Mouse (Mus musculus): ENCODE results near the gene Shisa5. TPM values are rescaled to one million over a fixed set of nuclear protein-coding genes. Genes with fewer than 3 reads are reported as not detected.

Shisa5 gene
- polyA plus RNA-seq, 1 experiment from 2014 or later = 52.7 TPM

DNA sequence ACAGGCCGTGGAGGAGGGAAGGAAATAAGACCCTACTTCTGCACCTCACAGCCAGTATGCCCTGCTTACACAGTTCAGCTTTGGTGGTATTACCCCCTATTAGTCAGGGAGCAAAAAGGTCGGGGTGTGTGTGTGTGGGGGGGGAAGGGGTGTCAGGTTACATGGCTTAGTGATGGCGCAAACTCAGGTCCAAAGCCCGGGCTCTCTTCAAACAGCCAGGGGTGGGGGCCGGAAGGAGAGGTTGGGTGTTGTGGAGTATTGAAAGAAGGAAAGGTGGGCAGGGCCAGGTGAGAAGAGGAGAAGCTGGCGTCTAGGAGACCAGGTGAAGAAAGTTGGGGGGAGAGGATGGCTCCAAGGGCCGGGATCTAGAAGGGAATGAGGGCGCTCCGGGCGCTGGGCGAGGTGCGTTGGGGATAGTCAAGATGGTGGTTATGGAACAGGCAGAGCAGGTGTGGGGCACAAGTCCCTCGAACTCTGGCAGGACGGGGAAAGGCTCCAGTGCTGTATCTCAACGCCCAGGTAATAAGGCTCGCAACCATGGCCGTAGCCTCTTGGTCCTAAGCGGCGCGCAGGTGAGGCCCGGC lies 56.3 kb downstream of the Shisa5 start:
- peaks cover 46% of the 10 kb centered on the region for H3K4me1 ChIP-seq (replicated peaks; ENCODE audit: control insufficient read depth, insufficient read depth, low read length)
- peak overlapping the region; percentile 93 for H3K9ac ChIP-seq (replicated peaks; ENCODE audit: low read depth, low read length)

DNA sequence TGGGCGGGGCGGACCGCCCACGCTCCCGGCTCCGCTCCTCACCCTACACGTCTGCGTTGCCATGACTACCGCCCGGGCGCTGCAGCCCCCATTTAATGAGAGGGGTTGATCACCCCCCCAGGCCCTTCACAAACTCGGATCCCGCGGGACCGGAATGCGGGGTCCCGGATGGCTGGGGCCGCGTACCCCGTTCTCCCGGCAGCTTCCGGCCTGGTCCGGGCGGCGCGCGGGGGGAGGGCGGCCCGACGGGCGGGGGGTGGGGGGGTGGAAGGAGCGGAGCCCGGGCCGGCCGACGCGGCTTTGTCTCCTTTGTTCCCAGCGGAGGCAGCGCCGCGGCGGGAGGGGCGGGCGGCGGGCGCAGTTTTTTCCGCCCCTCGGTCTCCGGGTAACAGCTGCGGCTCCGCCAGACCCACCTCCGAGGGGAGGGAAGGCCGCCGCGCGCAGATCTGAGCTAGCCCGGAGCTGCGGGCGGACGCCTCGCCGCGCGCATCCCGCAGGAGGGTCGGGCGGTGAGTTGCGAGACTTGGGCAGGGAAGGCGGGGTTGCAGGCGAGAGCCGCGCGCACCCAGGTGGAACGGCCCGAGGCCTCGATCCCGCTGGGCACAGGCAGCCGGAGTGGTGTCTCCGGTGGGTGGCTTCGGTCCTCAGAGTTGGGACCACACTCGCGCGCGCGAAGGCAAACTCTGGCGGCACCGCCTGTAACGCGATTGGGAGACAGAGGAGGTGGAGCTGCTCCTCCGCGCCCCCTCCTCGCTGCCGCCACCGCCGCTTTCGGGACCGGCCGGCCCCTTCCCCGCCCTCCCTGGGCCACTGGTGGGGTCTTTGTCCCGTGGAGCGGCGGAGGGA lies 57.0 kb downstream of the Shisa5 start, which contains the start of gene Plxnb1:
Plxnb1 (plus strand) TSS at position 253 of the 846 bp plus-strand sequence.
- H3K9ac ChIP-seq (replicated peaks; ENCODE audit: low read depth, low read length) = peak within 1 kb of the TSS; percentile 93
- ATAC-seq = peak; percentile 78
- no peaks in the 10 kb centered on the region for H3K27me3 ChIP-seq (replicated peaks; ENCODE audit: control insufficient read depth, insufficient read depth, low read length)
- H3K4me2 ChIP-seq (ENCODE audit: low read length) = peak within 1 kb of the TSS; percentile 95
- peaks cover 46% of the 10 kb centered on the region for H3K4me1 ChIP-seq (replicated peaks; ENCODE audit: control insufficient read depth, insufficient read depth, low read length)
- 0 out of 2 replicates have a peak, but pooled peaks cover 2% of the 10 kb centered on the region for H3K36me3 ChIP-seq (ENCODE audit: control insufficient read depth, insufficient read depth)
- H3K9me3 ChIP-seq (ENCODE audit: control insufficient read depth, low read length) = no peaks in the 10 kb centered on the region
- peak within 1 kb of the TSS; percentile 70 for H3K4me3 ChIP-seq (replicated peaks; ENCODE audit: low read length)
- peak within 1 kb of the TSS; percentile 100 for H3K27ac ChIP-seq (ENCODE audit: low read length)
- 0% methylated on average over 88 of the region's 102 CpGs for WGBS

More for the DNA sequence above, 56.3 kb downstream of the Shisa5 start:
- H3K27ac ChIP-seq (ENCODE audit: low read length) = peak overlapping the region; percentile 100
- no peaks in the 10 kb centered on the region for H3K9me3 ChIP-seq (ENCODE audit: control insufficient read depth, low read length)
- under 1% methylated on average over 21 of the region's 21 CpGs for WGBS
- ATAC-seq = no peak; the same call in 1 of the 2 replicates
- H3K4me3 ChIP-seq (replicated peaks; ENCODE audit: low read length) = peak overlapping the region; percentile 70
- no peaks in the 10 kb centered on the region for H3K27me3 ChIP-seq (replicated peaks; ENCODE audit: control insufficient read depth, insufficient read depth, low read length)
- H3K4me2 ChIP-seq (ENCODE audit: low read length) = peak overlapping the region; percentile 95
- no peaks in the 10 kb centered on the region for H3K36me3 ChIP-seq (ENCODE audit: control insufficient read depth, insufficient read depth)

GRCm38 (mm10) chr9:109096251-109096661 lies 57.9 kb downstream of the Shisa5 start:
- Histone ChIP-seq H3K4me1 (replicated peaks; ENCODE audit: control insufficient read depth, insufficient read depth, low read length) (peaks cover 46% of the 10 kb centered on the region), H3K4me3 (replicated peaks; ENCODE audit: low read length) (peak overlapping the region; percentile 70), H3K9me3 (ENCODE audit: control insufficient read depth, low read length) (no peaks in the 10 kb centered on the region), H3K4me2 (ENCODE audit: low read length) (peak overlapping the region; percentile 95), H3K27ac (ENCODE audit: low read length) (peak overlapping the region; percentile 100), H3K36me3 (ENCODE audit: control insufficient read depth, insufficient read depth) (0 out of 2 replicates have a peak, but pooled peaks cover 2% of the 10 kb centered on the region), H3K9ac (replicated peaks; ENCODE audit: low read depth, low read length) (peak overlapping the region; percentile 93), H3K27me3 (replicated peaks; ENCODE audit: control insufficient read depth, insufficient read depth, low read length) (no peaks in the 10 kb centered on the region)
- peak; percentile 21 for ATAC-seq
- WGBS = 1% methylated on average over 9 of the region's 9 CpGs

DNA sequence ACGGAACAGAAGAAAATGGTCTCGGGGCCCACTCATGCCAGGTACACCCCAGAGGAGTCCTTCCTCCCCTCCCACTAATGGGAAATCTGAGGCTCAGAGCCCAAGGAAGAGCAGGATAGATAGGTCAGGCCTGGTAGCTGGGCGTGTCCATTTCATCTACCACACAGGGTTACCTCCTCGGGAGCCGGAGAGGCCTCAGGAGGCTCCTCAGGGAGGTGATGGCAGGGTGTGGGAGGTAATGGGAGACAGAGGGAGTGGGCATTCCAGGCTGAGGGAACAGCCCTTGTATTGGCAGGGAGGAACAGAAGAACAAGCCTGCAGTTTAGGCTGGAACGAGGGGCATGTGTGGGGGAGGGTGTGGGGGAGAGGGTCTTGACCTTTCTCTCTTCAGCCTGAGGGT lies 58.5 kb downstream of the Shisa5 start:
- peak overlapping the region; percentile 93 for H3K9ac ChIP-seq (replicated peaks; ENCODE audit: low read depth, low read length)
- H3K4me2 ChIP-seq (ENCODE audit: low read length) = peak overlapping the region; percentile 95
- 0 out of 2 replicates have a peak, but pooled peaks cover 2% of the 10 kb centered on the region for H3K36me3 ChIP-seq (ENCODE audit: control insufficient read depth, insufficient read depth)
- peak overlapping the region; percentile 70 for H3K4me3 ChIP-seq (replicated peaks; ENCODE audit: low read length)
- WGBS = 9% methylated on average over 6 of the region's 6 CpGs
- H3K27me3 ChIP-seq (replicated peaks; ENCODE audit: control insufficient read depth, insufficient read depth, low read length) = no peaks in the 10 kb centered on the region
- H3K9me3 ChIP-seq (ENCODE audit: control insufficient read depth, low read length) = no peaks in the 10 kb centered on the region
- peak overlapping the region; percentile 100 for H3K27ac ChIP-seq (ENCODE audit: low read length)
- H3K4me1 ChIP-seq (replicated peaks; ENCODE audit: control insufficient read depth, insufficient read depth, low read length) = peaks cover 46% of the 10 kb centered on the region
- no peak for ATAC-seq

DNA sequence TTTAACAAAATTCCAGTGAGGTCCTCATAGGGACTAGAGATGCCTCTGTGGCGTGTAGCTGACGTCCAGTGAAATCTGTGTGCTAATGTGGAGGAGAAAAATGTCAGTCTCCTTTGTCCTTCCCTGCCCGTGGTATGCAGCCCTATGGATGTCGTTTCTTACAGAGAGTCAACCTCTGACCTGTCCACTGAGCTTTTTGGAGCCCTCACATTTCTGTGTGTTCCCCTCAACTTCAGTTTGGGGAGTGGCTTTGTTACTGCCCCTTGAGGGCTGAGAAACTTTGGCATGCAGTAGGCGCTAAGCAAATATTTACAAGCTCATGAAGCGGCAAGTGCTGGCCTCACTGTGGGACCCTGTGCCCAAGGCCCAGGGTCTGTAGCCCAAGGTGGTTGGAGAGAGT lies 58.9 kb downstream of the Shisa5 start:
- Histone ChIP-seq H3K36me3 (ENCODE audit: control insufficient read depth, insufficient read depth) (peaks cover 6% of the 10 kb centered on the region), H3K9ac (replicated peaks; ENCODE audit: low read depth, low read length) (peak overlapping the region; percentile 93), H3K27me3 (replicated peaks; ENCODE audit: control insufficient read depth, insufficient read depth, low read length) (no peaks in the 10 kb centered on the region), H3K9me3 (ENCODE audit: control insufficient read depth, low read length) (no peaks in the 10 kb centered on the region), H3K4me3 (replicated peaks; ENCODE audit: low read length) (peak overlapping the region; percentile 70), H3K4me1 (replicated peaks; ENCODE audit: control insufficient read depth, insufficient read depth, low read length) (peaks cover 46% of the 10 kb centered on the region), H3K27ac (ENCODE audit: low read length) (peak overlapping the region; percentile 100), H3K4me2 (ENCODE audit: low read length) (peak overlapping the region; percentile 95)
- ATAC-seq = no peak
- WGBS = 4% methylated on average over 6 of the region's 6 CpGs

- H3K9ac ChIP-seq (replicated peaks; ENCODE audit: low read depth, low read length) = peak overlapping the region; percentile 34
- 39% methylated on average over 5 of the region's 5 CpGs for WGBS
- peak overlapping the region; percentile 95 for H3K4me2 ChIP-seq (ENCODE audit: low read length)
- H3K27me3 ChIP-seq (replicated peaks; ENCODE audit: control insufficient read depth, insufficient read depth, low read length) = no peaks in the 10 kb centered on the region
- peaks cover 46% of the 10 kb centered on the region for H3K4me1 ChIP-seq (replicated peaks; ENCODE audit: control insufficient read depth, insufficient read depth, low read length)
- H3K27ac ChIP-seq (ENCODE audit: low read length) = peak overlapping the region; percentile 100
- peak; percentile 14 for ATAC-seq
- H3K4me3 ChIP-seq (replicated peaks; ENCODE audit: low read length) = peak overlapping the region; percentile 70
- peaks cover 9% of the 10 kb centered on the region for H3K36me3 ChIP-seq (ENCODE audit: control insufficient read depth, insufficient read depth)
- no peaks in the 10 kb centered on the region for H3K9me3 ChIP-seq (ENCODE audit: control insufficient read depth, low read length)
These were observed 59.5 kb downstream of the Shisa5 start for GRCm38 (mm10) chr9:109097831-109098230.

GRCm38 (mm10) chr9:109098366-109098765 lies 60.0 kb downstream of the Shisa5 start:
- ATAC-seq = no peak
- H3K36me3 ChIP-seq (ENCODE audit: control insufficient read depth, insufficient read depth) = peaks cover 9% of the 10 kb centered on the region
- H3K9me3 ChIP-seq (ENCODE audit: control insufficient read depth, low read length) = no peaks in the 10 kb centered on the region
- peak overlapping the region; percentile 70 for H3K4me3 ChIP-seq (replicated peaks; ENCODE audit: low read length)
- WGBS = 82% methylated on average over 8 of the region's 8 CpGs
- peak overlapping the region; percentile 100 for H3K27ac ChIP-seq (ENCODE audit: low read length)
- peak overlapping the region; percentile 34 for H3K9ac ChIP-seq (replicated peaks; ENCODE audit: low read depth, low read length)
- peaks cover 44% of the 10 kb centered on the region for H3K4me1 ChIP-seq (replicated peaks; ENCODE audit: control insufficient read depth, insufficient read depth, low read length)
- H3K4me2 ChIP-seq (ENCODE audit: low read length) = peak overlapping the region; percentile 95
- no peaks in the 10 kb centered on the region for H3K27me3 ChIP-seq (replicated peaks; ENCODE audit: control insufficient read depth, insufficient read depth, low read length)

DNA sequence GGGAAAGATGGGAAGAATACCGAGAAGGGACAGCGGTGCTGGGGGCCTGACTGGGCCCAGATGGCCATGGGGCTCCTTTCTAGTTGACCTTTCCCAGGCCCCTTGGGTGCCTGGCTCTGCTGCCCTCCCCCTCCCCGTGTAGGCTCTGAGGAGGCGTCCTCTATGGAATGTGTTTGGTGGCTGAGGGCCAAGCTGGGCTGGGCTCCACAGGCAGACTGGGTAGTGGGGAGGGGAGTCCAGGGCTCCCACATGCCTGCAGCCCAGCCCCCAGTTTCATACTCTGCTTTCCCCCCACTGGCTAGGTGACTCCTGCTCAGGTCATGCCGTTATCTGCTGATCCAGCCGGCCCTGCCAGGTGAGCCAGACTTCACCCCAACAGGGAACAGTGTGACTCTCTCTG lies 60.6 kb downstream of the Shisa5 start:
- peak overlapping the region; percentile 95 for H3K4me2 ChIP-seq (ENCODE audit: low read length)
- no peaks in the 10 kb centered on the region for H3K9me3 ChIP-seq (ENCODE audit: control insufficient read depth, low read length)
- H3K36me3 ChIP-seq (ENCODE audit: control insufficient read depth, insufficient read depth) = peaks cover 9% of the 10 kb centered on the region
- H3K9ac ChIP-seq (replicated peaks; ENCODE audit: low read depth, low read length) = no peak overlapping the region; the same call in 1 of the 2 replicates
- no peak for ATAC-seq
- peak overlapping the region; percentile 70; the same call in 1 of the 2 replicates for H3K4me3 ChIP-seq (replicated peaks; ENCODE audit: low read length)
- peaks cover 41% of the 10 kb centered on the region for H3K4me1 ChIP-seq (replicated peaks; ENCODE audit: control insufficient read depth, insufficient read depth, low read length)
- no peaks in the 10 kb centered on the region for H3K27me3 ChIP-seq (replicated peaks; ENCODE audit: control insufficient read depth, insufficient read depth, low read length)
- peak overlapping the region; percentile 100 for H3K27ac ChIP-seq (ENCODE audit: low read length)
- WGBS = 49% methylated on average over 6 of the region's 6 CpGs

DNA sequence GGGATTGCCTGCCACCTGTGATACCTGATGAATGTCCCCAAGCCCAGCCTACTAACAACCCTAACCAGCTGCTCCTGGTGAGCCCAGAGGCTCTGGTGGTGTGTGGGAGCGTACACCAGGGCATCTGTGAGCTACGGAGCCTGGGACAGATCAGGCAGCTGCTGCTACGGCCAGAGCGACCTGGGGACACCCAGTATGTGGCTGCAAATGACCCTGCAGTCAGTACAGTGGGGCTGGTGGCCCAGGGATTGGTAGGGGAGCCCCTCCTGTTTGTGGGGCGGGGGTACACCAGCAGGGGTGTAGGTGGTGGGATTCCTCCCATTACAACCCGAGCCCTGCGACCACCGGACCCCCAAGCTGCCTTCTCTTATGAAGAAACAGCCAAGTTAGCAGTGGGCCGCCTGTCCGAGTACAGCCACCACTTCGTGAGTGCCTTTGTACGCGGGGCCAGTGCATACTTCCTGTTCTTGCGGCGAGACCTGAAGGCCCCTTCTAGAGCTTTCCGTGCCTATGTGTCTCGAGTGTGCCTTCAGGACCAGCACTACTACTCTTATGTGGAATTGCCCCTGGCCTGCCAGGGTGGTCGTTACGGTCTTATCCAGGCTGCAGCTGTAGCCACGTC lies 62.1 kb downstream of the Shisa5 start:
- Histone ChIP-seq H3K27ac (ENCODE audit: low read length) (no peak overlapping the region), H3K4me1 (replicated peaks; ENCODE audit: control insufficient read depth, insufficient read depth, low read length) (peaks cover 36% of the 10 kb centered on the region), H3K27me3 (replicated peaks; ENCODE audit: control insufficient read depth, insufficient read depth, low read length) (no peaks in the 10 kb centered on the region), H3K9me3 (ENCODE audit: control insufficient read depth, low read length) (no peaks in the 10 kb centered on the region), H3K4me2 (ENCODE audit: low read length) (no peak overlapping the region), H3K36me3 (ENCODE audit: control insufficient read depth, insufficient read depth) (peaks cover 9% of the 10 kb centered on the region), H3K9ac (replicated peaks; ENCODE audit: low read depth, low read length) (no peak overlapping the region), H3K4me3 (replicated peaks; ENCODE audit: low read length) (no peak overlapping the region)
- WGBS = 90% methylated on average over 20 of the region's 20 CpGs
- no peak for ATAC-seq

Data from forebrain, embryonic 16.5 days (tissue).